Mouse (Mus musculus) induced T-regulatory cell, adult 2 months (primary cell): Measurements from ENCODE around the gene Ap4b1.

ENCODE experiments used
- DNase-seq: peaks from one replicate; pipeline ENCODE4 v3.0.0-alpha.2; 2012; ENCODE audit warnings: low read depth

Gene Ap4b1

GRCm38 (mm10) chr3:103857036-103857805 is 47.9 kb downstream of the Ap4b1 start:
- DNase-seq: peak; percentile 92

- peak; percentile 65 for DNase-seq
Observed at GRCm38 (mm10) chr3:103857977-103858563, 48.8 kb downstream of the Ap4b1 start.

DNA sequence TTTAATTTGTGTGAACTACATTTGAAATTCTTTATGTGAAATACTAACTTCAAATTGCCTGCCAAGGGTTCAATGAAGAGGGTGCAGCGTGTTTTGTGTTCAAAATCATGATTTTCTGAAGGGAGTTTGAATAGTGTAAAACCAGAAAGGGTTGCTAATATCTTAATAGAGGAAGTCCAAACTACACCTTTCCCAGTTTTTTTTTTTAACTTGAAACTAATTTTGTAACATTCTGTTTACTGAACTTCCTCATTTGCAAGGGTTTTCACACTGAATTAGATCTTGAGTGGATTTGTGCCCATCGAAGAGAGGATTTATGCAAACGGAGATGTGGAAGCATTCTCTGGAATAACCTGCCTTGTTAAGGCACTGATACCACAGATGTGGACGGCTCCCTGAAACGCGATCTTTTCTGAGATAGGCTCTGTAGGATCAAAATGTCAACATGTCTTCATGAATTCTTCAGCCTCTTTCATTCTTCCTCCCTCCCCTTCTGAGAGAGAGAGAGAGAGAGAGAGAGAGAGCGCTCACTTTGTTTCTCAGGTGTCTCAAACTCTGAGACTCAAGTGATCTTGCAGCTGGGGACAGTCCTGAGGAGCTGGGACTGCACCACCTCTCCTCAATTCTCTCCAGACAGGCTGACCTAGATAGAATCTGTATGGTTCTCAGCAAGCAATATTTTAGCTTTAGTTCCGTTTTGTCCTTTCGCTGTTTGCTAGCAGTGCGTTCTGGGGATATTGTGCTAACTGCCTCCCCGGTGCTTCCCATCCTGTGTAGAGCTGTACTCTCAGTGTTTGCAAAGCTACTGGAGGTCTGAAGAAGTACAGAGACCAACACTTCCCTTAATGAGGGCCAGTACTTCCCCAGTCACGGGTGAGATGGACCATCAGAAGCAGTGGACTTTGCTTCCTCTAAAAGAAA is 49.8 kb downstream of the Ap4b1 start, which contains the start of gene Ptpn22:
TSS of gene Ptpn22 (plus strand) at position 915 of the 921 bp plus-strand sequence.
- DNase-seq: peak; percentile 79

DNA sequence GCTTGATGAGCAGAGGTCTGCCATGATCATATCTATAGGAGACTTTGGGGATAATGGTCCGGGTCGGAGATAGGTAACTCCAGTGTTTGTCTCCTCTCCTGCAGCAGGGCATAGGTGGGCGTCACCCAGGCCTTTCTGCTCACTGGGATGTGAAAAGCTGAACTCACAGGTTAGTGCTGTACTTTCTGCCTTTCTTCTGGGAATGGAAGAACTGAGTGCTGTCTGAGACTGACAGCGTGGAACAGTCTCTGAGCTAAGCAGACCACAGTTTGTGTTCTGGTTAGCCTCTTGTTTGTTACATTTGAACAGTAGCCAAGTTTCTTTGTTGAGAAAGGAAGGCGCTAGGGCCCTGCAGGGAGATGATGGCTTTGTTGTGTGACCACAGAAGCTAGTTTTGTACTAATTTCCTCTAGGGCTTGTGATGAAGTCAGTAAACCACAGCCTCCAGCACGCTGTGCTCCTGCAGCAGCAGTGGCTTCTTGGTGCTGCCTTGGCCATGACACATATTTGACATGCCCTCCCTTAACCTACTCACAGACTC is 50.6 kb downstream of the Ap4b1 start:
- peak; percentile 93 for DNase-seq

GRCm38 (mm10) chr3:103862721-103863220 is 53.5 kb downstream of the Ap4b1 start:
- peak; percentile 73 for DNase-seq

GRCm38 (mm10) chr3:103864200-103864599 is 54.9 kb downstream of the Ap4b1 start:
- no peak for DNase-seq

DNA sequence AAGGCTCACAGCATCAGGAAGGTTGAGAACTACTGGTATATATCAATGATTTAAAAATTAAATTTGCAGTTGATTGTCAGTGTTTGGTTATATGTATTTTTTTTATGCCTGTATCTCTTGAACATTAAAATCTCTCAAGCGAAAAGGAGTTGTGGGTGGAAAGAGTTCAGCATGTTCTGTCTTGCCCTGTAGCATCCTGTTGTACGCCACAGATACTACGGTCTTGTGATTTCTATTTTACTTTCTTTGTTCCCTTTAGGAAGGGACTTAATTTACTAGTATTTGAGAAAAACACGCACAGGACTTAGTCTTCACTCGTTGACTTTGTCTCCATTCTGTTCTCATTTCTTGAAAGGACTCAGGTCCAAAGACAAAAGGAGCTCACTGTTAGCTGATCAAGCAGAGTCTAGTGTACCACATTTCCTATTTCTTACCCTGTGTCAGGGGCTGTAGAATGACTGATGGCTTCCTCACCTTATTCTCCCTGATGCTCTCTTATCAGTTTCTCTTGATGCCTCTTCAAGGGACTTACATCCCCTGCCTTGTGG is 58.2 kb downstream of the Ap4b1 start:
- DNase-seq: peak; percentile 78

DNA sequence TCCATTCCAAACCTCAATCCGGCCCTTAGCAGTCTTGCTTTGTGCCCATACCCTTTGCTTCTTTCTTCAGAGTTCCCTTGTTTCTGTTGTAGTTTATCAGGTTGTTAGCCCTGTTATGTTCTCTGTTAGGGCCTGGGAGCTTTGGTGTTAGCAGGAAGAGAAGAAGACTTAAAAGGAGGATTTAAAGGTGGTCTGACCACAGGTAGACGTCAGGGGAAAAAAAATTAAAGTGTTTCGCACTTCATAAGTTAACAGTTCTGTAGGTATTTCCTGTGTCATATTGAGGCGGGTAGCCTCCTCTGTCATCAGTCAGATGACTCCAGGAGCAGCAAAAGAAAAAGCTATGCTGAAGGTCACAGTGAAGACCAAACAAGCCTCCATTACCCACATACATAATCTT is 58.7 kb downstream of the Ap4b1 start:
- peak; percentile 88 for DNase-seq
